Mouse (Mus musculus): ENCODE measurements around the gene Pip5k1b. TPM values are rescaled to one million over a fixed set of nuclear protein-coding genes. Genes with fewer than 3 reads are reported as not detected.

The Pip5k1b gene
- polyA plus RNA-seq, 1 experiment = 3.1 TPM

DNA sequence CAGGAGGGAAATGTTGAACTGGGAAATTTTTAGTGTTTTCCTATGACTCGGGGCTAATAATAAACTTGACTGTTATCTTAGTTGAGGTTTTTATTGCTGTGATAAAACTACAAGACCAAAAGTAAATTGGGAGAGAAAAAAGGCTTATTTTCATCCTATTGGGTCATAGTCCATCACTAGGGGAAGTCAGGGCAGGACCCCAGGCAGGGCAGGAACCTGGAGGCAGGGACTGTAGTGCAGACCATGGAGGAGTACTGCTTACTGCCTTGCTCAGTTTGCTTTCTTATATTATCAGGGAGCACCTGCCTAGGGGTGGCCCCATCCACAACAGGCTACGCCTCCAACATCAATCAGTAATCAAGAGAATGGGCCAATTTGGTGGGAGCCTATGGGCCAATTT, 101.2 kb downstream of the Pip5k1b start:
- no peak for TF ChIP-seq GATA1 (IDR thresholded peaks at IDR 0.05; ENCODE audit: low read length)
- no peak for TF ChIP-seq TAL1 (IDR thresholded peaks at IDR 0.05; ENCODE audit: low read length)
- Histone ChIP-seq H3K4me1 (ENCODE audit: control insufficient read depth) (peaks cover 47% of the 10 kb centered on the region), H3K27me3 (ENCODE audit: control insufficient read depth) (no peaks in the 10 kb centered on the region), H3K36me3 (ENCODE audit: control insufficient read depth) (peaks cover 3% of the 10 kb centered on the region; the same call in 1 of the 2 replicates), H3K4me3 (replicated peaks) (no peak overlapping the region), H3K9me3 (ENCODE audit: control insufficient read depth, low read length) (no peaks in the 10 kb centered on the region)

- H3K4me3 ChIP-seq (replicated peaks) = no peak overlapping the region
- peaks cover 3% of the 10 kb centered on the region; the same call in 1 of the 2 replicates for H3K36me3 ChIP-seq (ENCODE audit: control insufficient read depth)
- peaks cover 47% of the 10 kb centered on the region for H3K4me1 ChIP-seq (ENCODE audit: control insufficient read depth)
- H3K9me3 ChIP-seq (ENCODE audit: control insufficient read depth, low read length) = no peaks in the 10 kb centered on the region
- no peaks in the 10 kb centered on the region for H3K27me3 ChIP-seq (ENCODE audit: control insufficient read depth)
- TF ChIP-seq GATA1 (IDR thresholded peaks at IDR 0.05; ENCODE audit: low read length) (no peak), TAL1 (IDR thresholded peaks at IDR 0.05; ENCODE audit: low read length) (no peak)
These were observed 102.3 kb downstream of the Pip5k1b start for GRCm38 (mm10) chr19:24453379-24453778.

DNA sequence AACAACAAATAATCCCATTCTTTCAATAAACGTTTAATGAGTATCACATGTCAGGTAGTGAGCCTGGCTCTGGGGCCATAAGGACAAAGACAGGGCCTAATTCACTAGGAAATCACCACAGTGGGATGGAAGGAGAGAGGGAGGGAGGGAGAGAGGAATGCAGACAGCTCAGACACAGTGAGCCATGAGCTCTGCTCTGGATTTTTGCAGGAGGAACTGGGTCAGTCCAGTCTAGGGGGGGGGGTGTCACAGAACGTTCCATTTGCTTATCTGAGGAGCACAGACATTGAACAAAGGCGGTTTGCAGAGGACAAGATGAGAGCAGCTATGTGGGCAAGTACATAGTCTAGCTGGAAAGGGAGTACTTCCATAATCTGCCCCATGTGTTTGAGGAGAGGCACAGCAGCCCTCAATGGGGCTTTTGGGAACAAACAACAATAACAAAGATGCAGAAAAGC, 103.2 kb downstream of the Pip5k1b start:
- peaks cover 41% of the 10 kb centered on the region for H3K4me1 ChIP-seq (ENCODE audit: control insufficient read depth)
- peaks cover 3% of the 10 kb centered on the region; the same call in 1 of the 2 replicates for H3K36me3 ChIP-seq (ENCODE audit: control insufficient read depth)
- no peak overlapping the region for H3K4me3 ChIP-seq (replicated peaks)
- no peaks in the 10 kb centered on the region for H3K9me3 ChIP-seq (ENCODE audit: control insufficient read depth, low read length)
- TF ChIP-seq TAL1 (IDR thresholded peaks at IDR 0.05; ENCODE audit: low read length) (no peak), GATA1 (IDR thresholded peaks at IDR 0.05; ENCODE audit: low read length) (no peak)
- H3K27me3 ChIP-seq (ENCODE audit: control insufficient read depth) = no peaks in the 10 kb centered on the region

DNA sequence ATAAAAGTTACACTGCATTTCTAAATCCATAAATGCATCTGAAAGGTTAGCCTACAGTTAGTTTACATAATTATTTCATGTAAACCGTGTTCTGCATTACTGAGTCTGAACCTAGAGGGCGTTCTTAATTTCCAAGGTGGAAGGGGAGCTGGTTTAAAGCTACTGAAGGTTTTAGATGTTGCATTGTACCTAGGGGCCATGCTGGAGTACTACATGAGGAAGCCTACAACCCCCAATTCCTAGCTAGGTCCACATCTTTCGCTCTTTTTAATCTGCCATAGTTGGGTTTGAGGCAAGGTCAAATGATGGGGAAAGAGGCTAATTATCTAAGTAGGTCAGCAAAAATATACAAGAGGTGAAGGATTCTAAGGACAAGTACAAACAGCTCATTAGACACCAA, 104.0 kb downstream of the Pip5k1b start:
- Histone ChIP-seq H3K36me3 (ENCODE audit: control insufficient read depth) (peaks cover 3% of the 10 kb centered on the region; the same call in 1 of the 2 replicates), H3K9me3 (ENCODE audit: control insufficient read depth, low read length) (no peaks in the 10 kb centered on the region), H3K4me1 (ENCODE audit: control insufficient read depth) (peaks cover 39% of the 10 kb centered on the region), H3K27me3 (ENCODE audit: control insufficient read depth) (no peaks in the 10 kb centered on the region), H3K4me3 (replicated peaks) (no peak overlapping the region)
- TF ChIP-seq GATA1 (IDR thresholded peaks at IDR 0.05; ENCODE audit: low read length) (no peak), TAL1 (IDR thresholded peaks at IDR 0.05; ENCODE audit: low read length) (no peak)

- no peak overlapping the region for H3K4me3 ChIP-seq (replicated peaks)
- H3K36me3 ChIP-seq (ENCODE audit: control insufficient read depth) = no peaks in the 10 kb centered on the region; the same call in 1 of the 2 replicates
These were observed 104.9 kb downstream of the Pip5k1b start for GRCm38 (mm10) chr19:24450740-24451139.

DNA sequence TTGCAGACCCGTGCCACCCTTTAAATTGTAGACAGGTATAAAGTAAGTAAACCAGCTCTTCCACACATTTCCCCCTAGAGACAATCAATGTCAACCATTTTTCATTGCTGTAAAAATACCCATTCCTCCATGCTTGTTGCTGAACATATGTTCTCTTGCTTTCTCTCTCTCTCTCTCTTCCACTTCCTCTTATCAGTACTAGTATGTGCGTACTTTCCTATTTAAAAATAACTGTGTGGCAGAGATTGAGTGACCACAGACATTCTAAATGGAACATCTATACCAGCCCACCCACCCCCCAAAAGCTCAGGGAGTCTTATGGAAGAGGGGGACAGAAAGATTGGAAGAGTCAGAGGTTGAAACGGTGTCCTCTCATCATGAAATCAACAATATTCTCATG, 111.3 kb downstream of the Pip5k1b start:
- peaks cover 16% of the 10 kb centered on the region for H3K36me3 ChIP-seq (ENCODE audit: control insufficient read depth)
- TF ChIP-seq GATA1 (IDR thresholded peaks at IDR 0.05; ENCODE audit: low read length) (no peak), TAL1 (IDR thresholded peaks at IDR 0.05; ENCODE audit: low read length) (no peak)
- peaks cover 6% of the 10 kb centered on the region for H3K4me1 ChIP-seq (ENCODE audit: control insufficient read depth)
- no peak overlapping the region for H3K4me3 ChIP-seq (replicated peaks)
- H3K27me3 ChIP-seq (ENCODE audit: control insufficient read depth) = no peaks in the 10 kb centered on the region
- no peaks in the 10 kb centered on the region for H3K9me3 ChIP-seq (ENCODE audit: control insufficient read depth, low read length)

More at GRCm38 (mm10) chr19:24450740-24451139, 104.9 kb downstream of the Pip5k1b start:
- TF ChIP-seq TAL1 (IDR thresholded peaks at IDR 0.05; ENCODE audit: low read length) = no peak
- no peak for TF ChIP-seq GATA1 (IDR thresholded peaks at IDR 0.05; ENCODE audit: low read length)
- Histone ChIP-seq H3K27me3 (ENCODE audit: control insufficient read depth) (no peaks in the 10 kb centered on the region), H3K4me1 (ENCODE audit: control insufficient read depth) (peaks cover 39% of the 10 kb centered on the region), H3K9me3 (ENCODE audit: control insufficient read depth, low read length) (no peaks in the 10 kb centered on the region)

DNA sequence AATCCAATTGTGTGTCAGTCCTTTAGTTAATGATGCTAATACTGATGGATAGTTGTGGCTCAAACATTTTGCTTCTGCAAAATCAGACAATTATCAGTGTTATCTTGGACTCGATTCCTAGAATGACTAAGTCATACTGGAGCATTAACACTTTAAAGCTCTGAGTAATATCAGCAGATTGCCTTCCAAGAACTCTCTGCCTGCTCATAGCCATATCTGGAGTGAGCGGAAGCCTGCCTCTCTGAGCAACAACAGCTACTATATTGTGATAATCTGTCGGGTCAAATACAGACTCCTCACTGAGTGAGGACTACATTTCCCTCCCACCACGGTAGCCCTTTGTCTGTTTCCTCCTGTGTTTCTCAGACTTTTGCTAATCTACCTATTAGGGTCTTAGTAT, 116.0 kb downstream of the Pip5k1b start:
- H3K27me3 ChIP-seq (ENCODE audit: control insufficient read depth) = no peaks in the 10 kb centered on the region
- H3K4me1 ChIP-seq (ENCODE audit: control insufficient read depth) = peaks cover 6% of the 10 kb centered on the region
- TF ChIP-seq GATA1 (IDR thresholded peaks at IDR 0.05; ENCODE audit: low read length) (no peak), TAL1 (IDR thresholded peaks at IDR 0.05; ENCODE audit: low read length) (no peak)
- H3K36me3 ChIP-seq (ENCODE audit: control insufficient read depth) = peaks cover 34% of the 10 kb centered on the region
- H3K9me3 ChIP-seq (ENCODE audit: control insufficient read depth, low read length) = no peaks in the 10 kb centered on the region
- no peak overlapping the region for H3K4me3 ChIP-seq (replicated peaks)

DNA sequence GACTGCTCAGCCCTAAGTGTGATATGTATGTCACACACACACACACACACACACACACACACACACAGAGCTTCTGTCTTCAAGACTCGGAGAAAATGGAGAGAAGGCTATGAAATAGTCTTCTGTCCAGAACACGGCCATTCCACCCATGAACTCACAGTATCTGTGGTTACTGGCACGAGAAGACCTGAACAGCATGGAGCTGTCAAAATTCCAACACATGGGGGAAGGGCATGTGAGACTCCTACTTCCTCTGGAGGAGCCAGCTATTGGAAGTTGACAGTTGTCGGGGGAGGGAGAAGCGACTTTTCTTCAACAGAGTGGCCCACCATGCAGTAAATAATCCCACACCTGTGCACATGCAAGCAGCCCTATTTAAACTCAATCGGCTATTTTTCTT, 121.4 kb downstream of the Pip5k1b start:
- Histone ChIP-seq H3K4me1 (ENCODE audit: control insufficient read depth) (no peaks in the 10 kb centered on the region; the same call in 1 of the 2 replicates), H3K9me3 (ENCODE audit: control insufficient read depth, low read length) (no peaks in the 10 kb centered on the region), H3K4me3 (replicated peaks) (no peak overlapping the region), H3K27me3 (ENCODE audit: control insufficient read depth) (no peaks in the 10 kb centered on the region), H3K36me3 (ENCODE audit: control insufficient read depth) (peaks cover 21% of the 10 kb centered on the region)
- TF ChIP-seq TAL1 (IDR thresholded peaks at IDR 0.05; ENCODE audit: low read length) = no peak
- no peak for TF ChIP-seq GATA1 (IDR thresholded peaks at IDR 0.05; ENCODE audit: low read length)

GRCm38 (mm10) chr19:24432447-24432846, 123.2 kb downstream of the Pip5k1b start:
- Histone ChIP-seq H3K4me1 (ENCODE audit: control insufficient read depth) (no peaks in the 10 kb centered on the region; the same call in none of the 2 replicates), H3K4me3 (replicated peaks) (no peak overlapping the region), H3K36me3 (ENCODE audit: control insufficient read depth) (peaks cover 21% of the 10 kb centered on the region), H3K9me3 (ENCODE audit: control insufficient read depth, low read length) (no peaks in the 10 kb centered on the region), H3K27me3 (ENCODE audit: control insufficient read depth) (no peaks in the 10 kb centered on the region)
- TF ChIP-seq GATA1 (IDR thresholded peaks at IDR 0.05; ENCODE audit: low read length) = no peak
- TF ChIP-seq TAL1 (IDR thresholded peaks at IDR 0.05; ENCODE audit: low read length) = no peak

DNA sequence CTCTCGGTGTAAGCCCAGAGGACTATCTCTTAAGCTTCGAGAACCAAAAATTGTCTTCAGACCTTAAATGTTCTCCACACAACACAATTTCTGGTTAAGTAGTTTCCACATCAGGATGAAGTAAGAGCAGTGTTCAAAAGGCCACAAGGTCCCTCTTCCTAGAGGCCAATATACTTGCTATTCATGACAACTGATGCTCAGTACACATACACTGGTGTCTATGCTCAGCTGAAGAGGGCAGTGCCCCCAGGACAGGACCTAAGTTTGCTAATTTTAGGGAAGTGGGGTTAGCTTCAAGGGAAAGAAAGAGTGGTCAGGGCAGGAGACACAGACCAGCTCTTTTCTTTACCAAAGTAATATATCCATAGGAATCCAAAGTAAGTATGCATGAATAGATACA, 124.3 kb downstream of the Pip5k1b start:
- Histone ChIP-seq H3K9me3 (ENCODE audit: control insufficient read depth, low read length) (no peaks in the 10 kb centered on the region), H3K4me1 (ENCODE audit: control insufficient read depth) (peaks cover 6% of the 10 kb centered on the region), H3K36me3 (ENCODE audit: control insufficient read depth) (peaks cover 16% of the 10 kb centered on the region), H3K4me3 (replicated peaks) (no peak overlapping the region), H3K27me3 (ENCODE audit: control insufficient read depth) (no peaks in the 10 kb centered on the region)
- no peak for TF ChIP-seq GATA1 (IDR thresholded peaks at IDR 0.05; ENCODE audit: low read length)
- no peak for TF ChIP-seq TAL1 (IDR thresholded peaks at IDR 0.05; ENCODE audit: low read length)
